Mouse (Mus musculus) adrenal gland, adult 8-10 months (tissue): ENCODE measurements around the gene Ankrd55. TPM values are rescaled to one million over a fixed set of nuclear protein-coding genes. Genes with fewer than 3 reads are reported as not detected.
A peak's percentile ranks its signal among the peaks of the same experiment; 100 is the strongest.
"Not testable (repeated sequence)": the region's sequence is repeated elsewhere in the genome, so short reads cannot be mapped to it uniquely, and the experiment has no call there.

Source experiments
- DNase-seq: peaks from one replicate; pipeline ENCODE4 v3.0.0; 2022
- total RNA-seq, 4 experiments: library from RNA; stranded (reverse); gene quantifications; 2 replicates each; pipeline ENCODE4 v1.2.4; 2022

Ankrd55 gene
- total RNA-seq, 4 experiments from 2014 or later = 2.0 to 4.1 (median 2.9) TPM

- DNase-seq = no peak
Observed at GRCm38 (mm10) chr13:112413611-112414010, 125.4 kb downstream of the Ankrd55 start.

GRCm38 (mm10) chr13:112415896-112416295 is 127.6 kb downstream of the Ankrd55 start:
- DNase-seq = no peak

GRCm38 (mm10) chr13:112416410-112417162 is 128.3 kb downstream of the Ankrd55 start:
- DNase-seq = no peak

- DNase-seq = no peak
Observed at GRCm38 (mm10) chr13:112417163-112417523, 128.9 kb downstream of the Ankrd55 start.

GRCm38 (mm10) chr13:112417861-112418423 is 129.7 kb downstream of the Ankrd55 start:
- DNase-seq = no peak

- no peak for DNase-seq
Observed at GRCm38 (mm10) chr13:112418595-112418994, 130.3 kb downstream of the Ankrd55 start.

- no peak for DNase-seq
Observed at GRCm38 (mm10) chr13:112424212-112424611, 136.0 kb downstream of the Ankrd55 start.

GRCm38 (mm10) chr13:112424635-112425034 is 136.4 kb downstream of the Ankrd55 start:
- peak; percentile 48 for DNase-seq

GRCm38 (mm10) chr13:112425181-112425654 is 137.0 kb downstream of the Ankrd55 start:
- peak; percentile 39 for DNase-seq

GRCm38 (mm10) chr13:112426265-112427135 is 138.2 kb downstream of the Ankrd55 start:
- DNase-seq = no peak

GRCm38 (mm10) chr13:112427136-112427470 is 138.9 kb downstream of the Ankrd55 start:
- DNase-seq = not testable (repeated sequence)

GRCm38 (mm10) chr13:112427521-112427920 is 139.3 kb downstream of the Ankrd55 start:
- no peak for DNase-seq

- no peak for DNase-seq
Observed at GRCm38 (mm10) chr13:112433271-112433670, 145.0 kb downstream of the Ankrd55 start.

Other genes starting within 250 kb of the Ankrd55 start
- 100 to 1,000 TPM; 297 to 404 (median 379) TPM for gene Il6st, start 175.6 kb downstream of the Ankrd55 start, total RNA-seq